Mouse (Mus musculus): ENCODE measurements around the gene Thap11. TPM values are rescaled to one million over a fixed set of nuclear protein-coding genes. Genes with fewer than 3 reads are reported as not detected.

Thap11 gene
- polyA plus RNA-seq (2015; fragmentation: Nextera tagmentation; extraction: Ambion mirVana) = 54.9 and 60.0 TPM in 2 replicates

- Histone ChIP-seq H3K27ac (peak within 1 kb of the TSS; percentile 89), H3K4me3 (replicated peaks) (peak within 1 kb of the TSS; percentile 85), H3K9ac (peak within 1 kb of the TSS; percentile 73), H3K4me1 (replicated peaks) (peaks cover 33% of the 10 kb centered on the region), H3K4me2 (replicated peaks) (peak within 1 kb of the TSS; percentile 91), H3K36me3 (no peaks in the 10 kb centered on the region), H3K27me3 (replicated peaks) (no peaks in the 10 kb centered on the region), H3K9me3 (no peaks in the 10 kb centered on the region)
- WGBS = under 1% methylated on average over 43 of the region's 43 CpGs
- peak; percentile 94 for ATAC-seq
These were observed at the start of gene Thap11 for GRCm38 (mm10) chr8:105854715-105855216. Thap11 (plus strand) TSS chr8:105855132.

- Histone ChIP-seq H3K27me3 (replicated peaks) (no peaks in the 10 kb centered on the region), H3K4me3 (replicated peaks) (no peak overlapping the region), H3K36me3 (peaks cover 10% of the 10 kb centered on the region), H3K9me3 (no peaks in the 10 kb centered on the region), H3K4me1 (replicated peaks) (no peaks in the 10 kb centered on the region), H3K4me2 (replicated peaks) (no peak overlapping the region), H3K27ac (no peak overlapping the region), H3K9ac (no peak overlapping the region)
- WGBS = 78% methylated on average over 3 of the region's 3 CpGs
- no peak for ATAC-seq
These were observed 49.6 kb upstream of the Thap11 start for GRCm38 (mm10) chr8:105805346-105805745.

GRCm38 (mm10) chr8:105805964-105806363, 49.0 kb upstream of the Thap11 start:
- 76% methylated on average over 1 of the region's 1 CpGs for WGBS
- no peak overlapping the region for H3K9ac ChIP-seq
- no peaks in the 10 kb centered on the region for H3K4me1 ChIP-seq (replicated peaks)
- H3K4me3 ChIP-seq (replicated peaks) = no peak overlapping the region
- no peak for ATAC-seq
- H3K27me3 ChIP-seq (replicated peaks) = no peaks in the 10 kb centered on the region
- H3K4me2 ChIP-seq (replicated peaks) = no peak overlapping the region
- H3K36me3 ChIP-seq = peaks cover 10% of the 10 kb centered on the region
- no peaks in the 10 kb centered on the region for H3K9me3 ChIP-seq
- H3K27ac ChIP-seq = no peak overlapping the region

- ATAC-seq = no peak
- H3K9ac ChIP-seq = no peak overlapping the region
- H3K4me3 ChIP-seq (replicated peaks) = no peak overlapping the region
- H3K27me3 ChIP-seq (replicated peaks) = no peaks in the 10 kb centered on the region
- H3K4me2 ChIP-seq (replicated peaks) = no peak overlapping the region
- H3K27ac ChIP-seq = no peak overlapping the region
- H3K36me3 ChIP-seq = peaks cover 10% of the 10 kb centered on the region
- H3K9me3 ChIP-seq = no peaks in the 10 kb centered on the region
- 83% methylated on average over 5 of the region's 5 CpGs for WGBS
- no peaks in the 10 kb centered on the region for H3K4me1 ChIP-seq (replicated peaks)
These were observed 47.2 kb upstream of the Thap11 start for GRCm38 (mm10) chr8:105807766-105808165.

GRCm38 (mm10) chr8:105808480-105808879, 46.5 kb upstream of the Thap11 start:
- 93% methylated on average over 2 of the region's 2 CpGs for WGBS
- ATAC-seq = no peak

GRCm38 (mm10) chr8:105810245-105810786, 44.6 kb upstream of the Thap11 start:
- WGBS = 88% methylated on average over 6 of the region's 6 CpGs
- Histone ChIP-seq H3K9ac (no peak overlapping the region), H3K4me1 (replicated peaks) (no peaks in the 10 kb centered on the region), H3K27me3 (replicated peaks) (no peaks in the 10 kb centered on the region), H3K36me3 (peaks cover 4% of the 10 kb centered on the region), H3K4me3 (replicated peaks) (no peak overlapping the region), H3K27ac (no peak overlapping the region), H3K4me2 (replicated peaks) (no peak overlapping the region), H3K9me3 (no peaks in the 10 kb centered on the region)
- no peak for ATAC-seq

More at GRCm38 (mm10) chr8:105808480-105808879, 46.5 kb upstream of the Thap11 start:
- Histone ChIP-seq H3K4me2 (replicated peaks) (no peak overlapping the region), H3K36me3 (peaks cover 10% of the 10 kb centered on the region), H3K4me1 (replicated peaks) (no peaks in the 10 kb centered on the region), H3K27me3 (replicated peaks) (no peaks in the 10 kb centered on the region), H3K4me3 (replicated peaks) (no peak overlapping the region), H3K27ac (no peak overlapping the region), H3K9me3 (no peaks in the 10 kb centered on the region), H3K9ac (no peak overlapping the region)

- no peak overlapping the region for H3K27ac ChIP-seq
- ATAC-seq = no peak
- no peaks in the 10 kb centered on the region for H3K4me1 ChIP-seq (replicated peaks)
- H3K4me3 ChIP-seq (replicated peaks) = no peak overlapping the region
- no peaks in the 10 kb centered on the region for H3K27me3 ChIP-seq (replicated peaks)
- H3K4me2 ChIP-seq (replicated peaks) = no peak overlapping the region
- WGBS = 90% methylated on average over 10 of the region's 10 CpGs
- no peaks in the 10 kb centered on the region for H3K9me3 ChIP-seq
- peaks cover 4% of the 10 kb centered on the region; the same call in 1 of the 2 replicates for H3K36me3 ChIP-seq
- no peak overlapping the region for H3K9ac ChIP-seq
These were observed 43.9 kb upstream of the Thap11 start for GRCm38 (mm10) chr8:105811061-105811460.

- no peaks in the 10 kb centered on the region for H3K9me3 ChIP-seq
- no peak overlapping the region for H3K27ac ChIP-seq
- ATAC-seq = no peak
- H3K27me3 ChIP-seq (replicated peaks) = no peaks in the 10 kb centered on the region
- H3K4me3 ChIP-seq (replicated peaks) = no peak overlapping the region
- no peak overlapping the region for H3K9ac ChIP-seq
- 75% methylated on average over 3 of the region's 3 CpGs for WGBS
- H3K4me2 ChIP-seq (replicated peaks) = no peak overlapping the region
- H3K36me3 ChIP-seq = peaks cover 4% of the 10 kb centered on the region; the same call in 1 of the 2 replicates
- H3K4me1 ChIP-seq (replicated peaks) = no peaks in the 10 kb centered on the region
These were observed 43.4 kb upstream of the Thap11 start for GRCm38 (mm10) chr8:105811543-105811942.

- Histone ChIP-seq H3K36me3 (peaks cover 4% of the 10 kb centered on the region; the same call in 1 of the 2 replicates), H3K4me1 (replicated peaks) (no peaks in the 10 kb centered on the region), H3K4me2 (replicated peaks) (no peak overlapping the region), H3K4me3 (replicated peaks) (no peak overlapping the region), H3K9me3 (no peaks in the 10 kb centered on the region), H3K9ac (no peak overlapping the region), H3K27ac (no peak overlapping the region), H3K27me3 (replicated peaks) (no peaks in the 10 kb centered on the region)
- WGBS = 88% methylated on average over 5 of the region's 5 CpGs
- ATAC-seq = no peak
These were observed 42.4 kb upstream of the Thap11 start for GRCm38 (mm10) chr8:105812511-105812910.

GRCm38 (mm10) chr8:105813241-105813640, 41.7 kb upstream of the Thap11 start:
- Histone ChIP-seq H3K27ac (no peak overlapping the region), H3K4me2 (replicated peaks) (no peak overlapping the region)
- 94% methylated on average over 6 of the region's 6 CpGs for WGBS

GRCm38 (mm10) chr8:105819659-105820058, 35.3 kb upstream of the Thap11 start:
- H3K4me3 ChIP-seq (replicated peaks) = no peak overlapping the region
- H3K4me2 ChIP-seq (replicated peaks) = no peak overlapping the region
- ATAC-seq = no peak
- H3K36me3 ChIP-seq = peaks cover 17% of the 10 kb centered on the region
- no peaks in the 10 kb centered on the region for H3K9me3 ChIP-seq
- H3K9ac ChIP-seq = no peak overlapping the region
- H3K27me3 ChIP-seq (replicated peaks) = no peaks in the 10 kb centered on the region
- H3K27ac ChIP-seq = no peak overlapping the region
- H3K4me1 ChIP-seq (replicated peaks) = no peaks in the 10 kb centered on the region
- WGBS = 90% methylated on average over 3 of the region's 3 CpGs

More at GRCm38 (mm10) chr8:105813241-105813640, 41.7 kb upstream of the Thap11 start:
- Histone ChIP-seq H3K4me1 (replicated peaks) (no peaks in the 10 kb centered on the region), H3K27me3 (replicated peaks) (no peaks in the 10 kb centered on the region), H3K36me3 (peaks cover 4% of the 10 kb centered on the region; the same call in 1 of the 2 replicates), H3K4me3 (replicated peaks) (no peak overlapping the region), H3K9ac (no peak overlapping the region), H3K9me3 (no peaks in the 10 kb centered on the region)
- ATAC-seq = no peak

- Histone ChIP-seq H3K9me3 (no peaks in the 10 kb centered on the region), H3K9ac (no peak overlapping the region), H3K4me1 (replicated peaks) (peaks cover 6% of the 10 kb centered on the region; the same call in 1 of the 2 replicates), H3K27ac (no peak overlapping the region), H3K27me3 (replicated peaks) (no peaks in the 10 kb centered on the region), H3K36me3 (peaks cover 17% of the 10 kb centered on the region), H3K4me3 (replicated peaks) (no peak overlapping the region), H3K4me2 (replicated peaks) (no peak overlapping the region)
- 92% methylated on average over 1 of the region's 1 CpGs for WGBS
- peak; percentile 89 for ATAC-seq
These were observed 34.0 kb upstream of the Thap11 start for GRCm38 (mm10) chr8:105820925-105821324.

GRCm38 (mm10) chr8:105825506-105825905, 29.4 kb upstream of the Thap11 start:
- no peaks in the 10 kb centered on the region for H3K9me3 ChIP-seq
- no peak overlapping the region for H3K27ac ChIP-seq
- WGBS = 72% methylated on average over 4 of the region's 4 CpGs
- no peaks in the 10 kb centered on the region for H3K27me3 ChIP-seq (replicated peaks)
- H3K4me2 ChIP-seq (replicated peaks) = peak overlapping the region; percentile 73
- ATAC-seq = no peak
- peaks cover 16% of the 10 kb centered on the region for H3K36me3 ChIP-seq
- peaks cover 9% of the 10 kb centered on the region; the same call in 1 of the 2 replicates for H3K4me1 ChIP-seq (replicated peaks)
- H3K9ac ChIP-seq = no peak overlapping the region
- no peak overlapping the region for H3K4me3 ChIP-seq (replicated peaks)

All from intestine, embryonic 15.5 days (tissue).